Mouse (Mus musculus): Measurements from ENCODE around the gene Syt13.
A peak's percentile ranks its signal among the peaks of the same experiment; 100 is the strongest.

Syt13 gene

GRCm38 (mm10) chr2:92964345-92964744 lies 49.4 kb downstream of the Syt13 start:
- DNase-seq (ENCODE audit: low spot score in 2 of 2): no peak

- DNase-seq (ENCODE audit: low spot score in 2 of 2): no peak
Measured at GRCm38 (mm10) chr2:92966257-92966656, 51.4 kb downstream of the Syt13 start.

GRCm38 (mm10) chr2:92967032-92967838 lies 52.3 kb downstream of the Syt13 start:
- DNase-seq (ENCODE audit: low spot score in 2 of 2): no peak

GRCm38 (mm10) chr2:92967839-92968166 lies 52.9 kb downstream of the Syt13 start:
- DNase-seq (ENCODE audit: low spot score in 2 of 2): no peak

- no peak for DNase-seq (ENCODE audit: low spot score in 2 of 2)
Measured at GRCm38 (mm10) chr2:92971069-92971468, 56.2 kb downstream of the Syt13 start.

GRCm38 (mm10) chr2:92971536-92971935 lies 56.6 kb downstream of the Syt13 start:
- no peak for DNase-seq (ENCODE audit: low spot score in 2 of 2)

- no peak for DNase-seq (ENCODE audit: low spot score in 2 of 2)
Measured at GRCm38 (mm10) chr2:92972071-92972470, 57.2 kb downstream of the Syt13 start.

GRCm38 (mm10) chr2:92973646-92974045 lies 58.7 kb downstream of the Syt13 start:
- no peak for DNase-seq (ENCODE audit: low spot score in 2 of 2)

- DNase-seq (ENCODE audit: low spot score in 2 of 2): no peak
Measured at GRCm38 (mm10) chr2:92975031-92975790, 60.3 kb downstream of the Syt13 start.

GRCm38 (mm10) chr2:92980165-92980564 lies 65.3 kb downstream of the Syt13 start:
- DNase-seq (ENCODE audit: low spot score in 2 of 2): no peak

- no peak for DNase-seq (ENCODE audit: low spot score in 2 of 2)
Measured at GRCm38 (mm10) chr2:92982591-92983272, 67.8 kb downstream of the Syt13 start.

- DNase-seq (ENCODE audit: low spot score in 2 of 2): no peak
Measured at GRCm38 (mm10) chr2:92983273-92983620, 68.3 kb downstream of the Syt13 start.

- no peak for DNase-seq (ENCODE audit: low spot score in 2 of 2)
Measured at GRCm38 (mm10) chr2:92984321-92985108, 69.6 kb downstream of the Syt13 start.

GRCm38 (mm10) chr2:92985171-92985570 lies 70.3 kb downstream of the Syt13 start:
- DNase-seq (ENCODE audit: low spot score in 2 of 2): no peak

- no peak for DNase-seq (ENCODE audit: low spot score in 2 of 2)
Measured at GRCm38 (mm10) chr2:92985600-92985999, 70.7 kb downstream of the Syt13 start.

- DNase-seq (ENCODE audit: low spot score in 2 of 2): no peak
Measured at GRCm38 (mm10) chr2:92987108-92987618, 72.3 kb downstream of the Syt13 start.

- DNase-seq (ENCODE audit: low spot score in 2 of 2): peak in 1 of 2 experiments; percentile 46
Measured at GRCm38 (mm10) chr2:92987901-92988631, 73.2 kb downstream of the Syt13 start.

- DNase-seq (ENCODE audit: low spot score in 2 of 2): no peak
Measured at GRCm38 (mm10) chr2:92989593-92989992, 74.7 kb downstream of the Syt13 start.

GRCm38 (mm10) chr2:92991976-92992375 lies 77.1 kb downstream of the Syt13 start:
- no peak for DNase-seq (ENCODE audit: low spot score in 2 of 2)

GRCm38 (mm10) chr2:93005028-93005427 lies 90.1 kb downstream of the Syt13 start:
- no peak for DNase-seq (ENCODE audit: low spot score in 2 of 2)
